Mouse (Mus musculus) olfactory bulb, adult 2 months (tissue): ENCODE data around the gene A930017K11Rik.

Experiments
- CTCF ChIP-seq: fragments of 200-500 bp; IDR thresholded peaks from 2 replicates; pipeline ENCODE4 v1.5.1; 2012; ENCODE audit warnings: low read depth, mild to moderate bottlenecking, low read length, moderate library complexity; ENCODE audit not compliant: insufficient read depth
- POLR2A ChIP-seq: fragments of 200-500 bp; IDR thresholded peaks from 2 replicates; pipeline ENCODE4 v1.6.1; 2012; ENCODE audit warnings: mild to moderate bottlenecking, low read depth, low read length, moderate library complexity; ENCODE audit not compliant: insufficient read depth

DNA sequence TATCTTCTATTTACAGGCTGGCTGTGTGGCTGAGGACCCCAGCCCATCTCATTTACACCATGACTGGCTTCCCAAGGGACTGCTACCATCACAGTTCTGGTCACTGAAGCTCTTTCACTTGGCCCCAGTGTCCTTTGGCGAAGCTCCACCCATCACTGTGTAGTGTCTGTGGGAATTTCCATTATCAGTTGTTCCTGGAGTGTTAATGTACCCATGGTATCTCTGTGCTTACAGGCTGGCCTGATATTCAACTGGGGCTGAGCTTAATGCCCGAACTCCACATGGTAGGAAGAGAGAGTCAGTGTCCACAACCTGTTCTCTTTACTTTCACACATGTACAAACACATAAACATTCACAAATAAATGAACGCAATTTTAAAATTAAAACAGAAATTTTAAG lies 41.1 kb upstream of the A930017K11Rik start:
- TF ChIP-seq CTCF = no peak
- TF ChIP-seq POLR2A = no peak
